Mouse (Mus musculus): ENCODE results near the gene Mthfd1l.
A peak's percentile ranks its signal among the peaks of the same experiment; 100 is the strongest.

The Mthfd1l gene

DNA sequence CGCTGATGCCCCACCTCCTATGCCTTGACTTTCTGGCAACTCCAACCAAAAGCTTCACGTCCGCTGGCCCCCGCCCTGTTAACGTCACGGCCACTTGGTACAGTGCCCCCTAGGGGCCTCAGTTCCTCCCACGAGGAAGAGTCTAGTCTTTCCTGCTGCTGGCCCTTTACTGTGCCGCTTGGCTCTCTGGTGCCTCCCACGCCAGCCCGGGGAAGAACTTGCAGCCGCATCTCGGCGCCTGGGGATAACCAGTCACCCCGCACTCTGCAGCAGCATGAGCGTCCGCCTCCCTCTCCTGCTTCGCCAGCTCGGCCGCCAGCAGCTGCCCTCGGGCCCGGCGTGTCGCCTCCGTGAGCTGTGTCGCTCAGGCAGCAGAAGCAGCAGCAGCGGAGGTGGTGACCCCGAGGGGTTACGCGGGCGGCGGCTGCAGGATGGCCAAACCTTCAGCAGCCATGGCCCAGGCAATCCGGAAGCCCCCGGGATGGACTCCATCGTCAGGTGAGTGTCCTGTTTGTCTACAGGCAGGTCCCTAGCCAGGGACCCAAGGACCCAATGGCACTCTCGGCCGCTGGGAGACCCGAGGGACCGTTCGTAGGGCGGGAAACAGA is at the start of gene Mthfd1l:
Gene Mthfd1l (plus strand): TSS at position 138 of the 608 bp plus-strand sequence.
- DNase-seq (ENCODE audit: extremely low spot score, low spot score), result peak; percentile 89

DNA sequence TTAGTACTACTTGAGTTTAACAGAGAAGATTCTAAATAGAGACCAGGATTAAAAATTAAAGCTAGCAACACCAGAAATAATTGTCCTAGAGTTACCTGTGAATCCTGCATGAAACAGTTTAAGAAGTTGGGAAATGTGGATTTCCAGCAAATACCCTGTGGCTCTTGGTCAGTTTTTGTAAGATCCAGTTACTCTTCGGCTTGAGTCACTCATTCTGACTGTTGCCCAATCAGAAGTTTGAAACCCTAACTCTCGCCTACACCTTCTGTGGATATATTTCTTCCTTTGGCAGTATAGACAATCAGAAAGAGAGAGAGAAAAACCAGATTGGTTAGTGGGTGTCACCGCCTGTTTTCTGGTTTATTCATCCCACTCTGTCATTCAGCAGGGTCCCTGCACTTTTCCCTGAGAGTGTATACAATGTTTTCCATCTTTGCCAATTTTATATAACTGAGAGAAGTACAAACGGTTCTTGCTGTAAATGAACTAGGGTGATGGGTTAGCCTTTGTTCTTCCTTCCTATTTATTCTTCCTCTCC is 44.8 kb upstream of the Mthfd1l start:
- DNase-seq (ENCODE audit: extremely low spot score, low spot score), result no peak

DNA sequence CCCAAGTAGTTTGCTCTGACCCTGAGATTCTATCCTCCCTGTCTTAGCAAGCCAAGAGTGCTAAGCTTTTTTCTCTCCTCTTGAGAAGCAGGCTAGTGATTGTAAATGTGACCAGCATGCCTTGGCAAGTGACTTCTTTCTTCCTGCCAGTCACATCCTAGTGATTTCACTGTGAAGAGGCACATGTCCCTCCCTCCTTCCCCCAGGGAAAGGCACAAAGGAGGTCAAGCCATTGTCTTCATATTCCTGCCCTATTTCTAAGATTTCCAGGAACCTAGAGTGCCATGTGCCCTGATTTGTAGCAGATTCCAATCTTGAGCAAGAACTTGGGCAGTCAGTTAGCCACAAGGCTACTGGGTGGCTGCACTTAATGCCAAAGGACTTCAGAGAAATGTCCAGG is 41.1 kb upstream of the Mthfd1l start:
- DNase-seq (ENCODE audit: extremely low spot score, low spot score), result no peak

- no peak for DNase-seq (ENCODE audit: extremely low spot score, low spot score)
Observed at GRCm38 (mm10) chr10:3933311-3933940, 39.5 kb upstream of the Mthfd1l start.

DNA sequence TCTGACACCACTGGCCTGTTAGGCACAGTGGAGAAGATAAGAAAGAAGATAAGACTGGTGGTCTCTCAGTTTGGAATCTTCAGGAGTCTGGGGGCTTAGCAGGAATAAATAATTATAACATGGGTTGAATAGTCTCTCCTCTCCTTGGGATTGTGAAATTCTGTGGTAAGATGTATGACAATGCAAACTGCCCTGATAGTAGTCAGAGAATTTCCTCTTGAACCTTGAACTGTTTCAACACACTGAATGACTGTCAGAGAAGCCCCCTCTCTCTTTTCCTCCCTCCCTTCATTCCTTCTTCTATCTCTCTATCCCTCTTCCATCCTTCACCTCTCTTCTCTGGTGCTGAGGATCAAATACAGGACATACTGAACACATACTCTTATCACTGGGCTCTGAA is 36.1 kb upstream of the Mthfd1l start:
- no peak for DNase-seq (ENCODE audit: extremely low spot score, low spot score)

GRCm38 (mm10) chr10:3939895-3940595 is 32.9 kb upstream of the Mthfd1l start:
- no peak for DNase-seq (ENCODE audit: extremely low spot score, low spot score)

DNA sequence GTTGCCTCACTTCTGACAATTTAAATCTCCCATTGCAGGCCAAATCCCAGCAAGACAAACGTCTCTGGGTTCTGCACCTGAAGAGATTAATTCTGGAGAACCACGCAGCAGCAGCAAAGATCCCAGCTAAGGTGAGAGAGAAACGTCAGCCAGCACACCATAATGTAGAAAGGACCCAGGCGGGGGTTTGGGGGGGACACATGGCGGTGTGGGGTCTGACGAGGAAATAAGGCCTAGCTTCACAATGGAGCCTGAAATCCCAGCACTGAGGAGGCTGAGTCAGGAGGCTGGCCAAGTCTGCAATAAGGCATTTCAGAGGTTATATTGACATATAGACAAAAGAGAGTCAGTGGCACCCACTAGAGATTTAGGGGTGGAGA is 32.3 kb upstream of the Mthfd1l start:
- DNase-seq (ENCODE audit: extremely low spot score, low spot score), result no peak

- DNase-seq (ENCODE audit: extremely low spot score, low spot score), result no peak
Observed at GRCm38 (mm10) chr10:3941054-3941757, 31.7 kb upstream of the Mthfd1l start.

DNA sequence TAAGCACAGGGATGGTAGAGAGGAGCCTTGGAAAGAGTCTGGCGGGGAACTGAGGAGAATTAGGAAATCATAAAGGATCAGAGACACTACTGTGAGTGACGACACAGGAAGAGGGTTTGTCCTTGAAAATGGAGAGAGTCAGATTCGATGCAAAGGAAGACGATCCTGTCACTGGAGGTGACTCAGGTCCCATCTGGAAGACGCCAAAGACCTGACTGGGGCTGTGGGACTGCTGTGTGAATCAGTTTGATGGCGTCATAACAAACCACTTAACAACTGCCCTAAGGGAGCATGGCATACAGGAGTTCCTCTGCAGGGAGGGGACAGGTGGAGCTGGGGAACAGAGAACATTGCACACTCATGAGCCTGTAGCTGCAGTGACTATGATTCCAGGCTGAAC is 30.6 kb upstream of the Mthfd1l start:
- no peak for DNase-seq (ENCODE audit: extremely low spot score, low spot score)

- peak; percentile 68 for DNase-seq (ENCODE audit: extremely low spot score, low spot score)
Observed at GRCm38 (mm10) chr10:3943492-3944395, 29.2 kb upstream of the Mthfd1l start.

GRCm38 (mm10) chr10:3946871-3947270 is 26.0 kb upstream of the Mthfd1l start:
- DNase-seq (ENCODE audit: extremely low spot score, low spot score), result no peak

GRCm38 (mm10) chr10:3947346-3947745 is 25.6 kb upstream of the Mthfd1l start:
- no peak for DNase-seq (ENCODE audit: extremely low spot score, low spot score)

GRCm38 (mm10) chr10:3949306-3949705 is 23.6 kb upstream of the Mthfd1l start:
- no peak for DNase-seq (ENCODE audit: extremely low spot score, low spot score)

DNA sequence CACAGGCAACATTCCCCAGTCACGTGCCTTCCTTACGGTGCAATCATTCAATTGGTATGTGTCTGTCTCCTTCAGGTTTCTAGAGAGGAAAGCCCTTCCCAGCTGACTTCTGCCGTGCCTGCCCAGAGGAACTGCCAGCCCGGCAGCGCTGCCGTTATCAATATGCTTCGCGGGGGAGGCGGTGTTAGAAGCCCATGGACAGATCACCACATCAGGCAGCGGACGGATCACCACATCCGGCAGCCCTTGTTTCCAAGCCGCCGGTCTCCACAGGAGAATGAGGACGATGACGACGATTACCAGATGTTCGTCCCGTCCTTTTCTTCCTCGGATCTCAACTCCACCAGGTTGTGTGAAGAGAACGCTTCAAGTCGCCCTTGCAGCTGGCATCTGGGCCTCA is 16.4 kb upstream of the Mthfd1l start:
- no peak for DNase-seq (ENCODE audit: extremely low spot score, low spot score)

DNA sequence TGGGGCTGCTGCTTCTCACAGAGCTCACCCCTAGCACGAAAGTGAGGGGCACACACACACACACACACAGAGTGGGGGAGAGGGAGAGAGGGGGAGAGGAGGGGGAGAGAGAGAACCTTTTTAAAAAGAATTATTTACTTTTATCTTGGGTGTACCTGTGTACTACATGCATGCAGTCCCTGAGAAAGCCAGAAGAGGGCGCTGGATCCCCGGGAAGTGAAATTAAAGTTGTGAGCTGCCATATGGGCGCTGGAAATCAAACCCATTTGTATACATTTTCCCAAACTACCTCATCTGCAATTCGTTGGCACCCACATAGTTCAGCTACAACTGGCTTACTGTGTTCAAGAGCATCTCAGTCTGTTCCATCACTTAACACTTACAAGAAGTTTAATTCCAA is 14.3 kb upstream of the Mthfd1l start:
- DNase-seq (ENCODE audit: extremely low spot score, low spot score), result no peak

GRCm38 (mm10) chr10:3969026-3969425 is 3.9 kb upstream of the Mthfd1l start:
- no peak for DNase-seq (ENCODE audit: extremely low spot score, low spot score)

GRCm38 (mm10) chr10:3972237-3972636 is 681 bp upstream of the Mthfd1l start:
- DNase-seq (ENCODE audit: extremely low spot score, low spot score), result no peak

- DNase-seq (ENCODE audit: extremely low spot score, low spot score), result peak; percentile 85
Observed at GRCm38 (mm10) chr10:3973589-3974070, 712 bp downstream of the Mthfd1l start.

GRCm38 (mm10) chr10:3974380-3974779 is 1.5 kb downstream of the Mthfd1l start:
- no peak for DNase-seq (ENCODE audit: extremely low spot score, low spot score)

DNA sequence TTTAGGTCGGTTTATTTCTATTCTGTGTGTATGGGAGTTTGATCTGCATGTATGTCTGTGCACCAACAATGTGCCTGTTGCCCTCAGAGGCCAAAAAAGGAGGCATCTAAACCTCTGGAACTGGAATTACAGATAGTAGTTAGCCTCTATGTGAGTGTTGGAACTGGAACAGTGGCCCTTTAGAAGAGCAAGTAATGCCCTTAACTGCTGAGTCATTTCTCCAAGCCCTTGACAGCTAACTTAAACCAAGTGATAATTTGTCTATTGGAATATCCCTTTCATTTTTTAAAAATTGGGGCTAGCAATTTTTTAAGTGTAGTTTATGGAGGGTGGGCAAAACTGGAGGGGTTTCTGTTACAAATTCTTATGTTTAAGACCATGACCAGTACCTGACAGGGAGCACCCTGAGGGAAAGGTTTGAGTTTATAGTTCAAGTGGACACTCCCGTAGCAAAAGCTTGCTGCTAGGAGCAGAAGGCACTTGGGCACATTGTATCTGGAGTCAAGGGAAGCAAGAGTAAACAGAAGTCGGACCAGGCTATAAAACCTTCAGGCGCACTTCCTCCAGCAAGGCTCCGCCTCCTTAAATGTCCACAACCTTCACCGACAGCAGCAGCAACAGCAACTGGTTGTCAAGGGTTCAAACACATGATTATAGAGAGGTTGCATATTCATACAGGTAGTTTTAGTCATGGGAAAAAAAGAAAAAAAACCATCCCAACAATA is 3.1 kb downstream of the Mthfd1l start:
- DNase-seq (ENCODE audit: extremely low spot score, low spot score), result no peak

Data from neural tube, embryonic 10.5 days (tissue).